Mouse (Mus musculus) neutrophil, adult 5-6 weeks (primary cell): ENCODE measurements around the gene Hist2h3c1. TPM values are rescaled to one million over a fixed set of nuclear protein-coding genes. Genes with fewer than 3 reads are reported as not detected.
A peak's percentile ranks its signal among the peaks of the same experiment; 100 is the strongest.
"Not testable (repeated sequence)": the region's sequence is repeated elsewhere in the genome, so short reads cannot be mapped to it uniquely, and the experiment has no call there.

Experiments used
- ATAC-seq: fragments of 151-379, 151-347 bp; 2 replicates; pipeline ENCODE4 v1.8.0; 2017; ENCODE audit warnings: mild to moderate bottlenecking, moderate TSS enrichment; ENCODE audit not compliant: insufficient number of reproducible peaks, poor library complexity, low FRiP score, severe bottlenecking; ENCODE audit errors: extremely low read depth
- total RNA-seq: library from RNA; stranded (forward); fragments of 200-1000 nt; gene quantifications from 2 replicates; pipeline ENCODE4 v1.2.3, GENCODE M21; 2017

The Hist2h3c1 gene
- total RNA-seq, 1 experiment from 2014 or later: not detected

GRCm38 (mm10) chr3:96249034-96249345 is 2.5 kb downstream of the Hist2h3c1 start:
- ATAC-seq: no peak

- no peak for ATAC-seq
Measured at GRCm38 (mm10) chr3:96250890-96251289, 4.4 kb downstream of the Hist2h3c1 start.

GRCm38 (mm10) chr3:96251787-96252186 is 5.3 kb downstream of the Hist2h3c1 start:
- peak; percentile 55; the same call in 1 of the 2 replicates for ATAC-seq

GRCm38 (mm10) chr3:96254683-96255355 is 8.3 kb downstream of the Hist2h3c1 start:
- ATAC-seq: no peak

GRCm38 (mm10) chr3:96255926-96256593 is 9.6 kb downstream of the Hist2h3c1 start:
- ATAC-seq: no peak

GRCm38 (mm10) chr3:96257190-96257589 is 10.7 kb downstream of the Hist2h3c1 start:
- ATAC-seq: no peak

- ATAC-seq: no peak
Measured at GRCm38 (mm10) chr3:96260220-96260619, 13.7 kb downstream of the Hist2h3c1 start.

GRCm38 (mm10) chr3:96261623-96262022 is 15.1 kb downstream of the Hist2h3c1 start:
- ATAC-seq: no peak

- peak; percentile 77 for ATAC-seq
Measured at GRCm38 (mm10) chr3:96262216-96262875, 15.9 kb downstream of the Hist2h3c1 start.

GRCm38 (mm10) chr3:96262979-96263550 is 16.6 kb downstream of the Hist2h3c1 start, which contains the start of gene Hist2h4:
Gene Hist2h4 (minus strand): TSS chr3:96263311.
- peak; percentile 74 for ATAC-seq

- ATAC-seq: no peak
Measured at GRCm38 (mm10) chr3:96263558-96264403, 17.3 kb downstream of the Hist2h3c1 start.

- no peak for ATAC-seq
Measured at GRCm38 (mm10) chr3:96264404-96264949, 18.0 kb downstream of the Hist2h3c1 start.

- no peak for ATAC-seq
Measured at GRCm38 (mm10) chr3:96266132-96266710, 19.7 kb downstream of the Hist2h3c1 start.

GRCm38 (mm10) chr3:96267541-96267940 is 21.1 kb downstream of the Hist2h3c1 start:
- ATAC-seq: no peak

- ATAC-seq: peak; percentile 43; the same call in 1 of the 2 replicates
Measured at GRCm38 (mm10) chr3:96268051-96268775, 21.7 kb downstream of the Hist2h3c1 start, which contains the start of gene Hist2h3b. Gene Hist2h3b (plus strand): TSS chr3:96268654.

- not testable (repeated sequence) for ATAC-seq
Measured at GRCm38 (mm10) chr3:96268776-96269378, 22.4 kb downstream of the Hist2h3c1 start.
